Mouse (Mus musculus) forebrain, postnatal 0 days (tissue): Measurements from ENCODE around the gene Zfand2b. TPM values are rescaled to one million over a fixed set of nuclear protein-coding genes. Genes with fewer than 3 reads are reported as not detected.

ENCODE experiments used
- ATAC-seq: fragments of 200-750 bp; cut with Nextera tagmentation; 2 replicates; pipeline ENCODE4 v1.8.0; 2017; ENCODE audit warnings: mild to moderate bottlenecking, moderate library complexity
- DNase-seq: peaks from one replicate; pipeline ENCODE4 v3.0.0-alpha.2; 2015
- H3K27ac ChIP-seq: fragments of 300-500 bp; sonication (generic); 2 replicates; pipeline ENCODE4 v1.5.1; 2014; ENCODE audit warnings: low read depth, mild to moderate bottlenecking, antibody characterized with exemption, low read length, moderate library complexity, mixed read lengths
- H3K27me3 ChIP-seq: fragments of 300-500 bp; sonication (generic); 2 replicates; pipeline ENCODE4 v1.6.1; 2014; ENCODE audit warnings: mild to moderate bottlenecking, low read length, mixed read lengths; ENCODE audit not compliant: insufficient read depth
- H3K36me3 ChIP-seq: fragments of 300-500 bp; sonication (generic); 2 replicates; pipeline ENCODE4 v1.6.1; 2014; ENCODE audit warnings: mild to moderate bottlenecking, moderate library complexity; ENCODE audit not compliant: insufficient read depth
- H3K4me1 ChIP-seq: fragments of 300-500 bp; sonication (generic); 2 replicates; pipeline ENCODE4 v1.6.1; 2014; ENCODE audit warnings: antibody characterized with exemption; ENCODE audit not compliant: insufficient read depth
- H3K4me2 ChIP-seq: fragments of 300-500 bp; sonication (generic); 2 replicates; pipeline ENCODE4 v1.6.1; 2014; ENCODE audit warnings: low read depth, mild to moderate bottlenecking, moderate library complexity
- H3K4me3 ChIP-seq: fragments of 300-500 bp; sonication (generic); 2 replicates; pipeline ENCODE4 v1.5.1; 2014; ENCODE audit warnings: low read depth, low read length, mixed read lengths
- H3K9ac ChIP-seq: fragments of 300-500 bp; sonication (generic); 2 replicates; pipeline ENCODE4 v1.6.1; 2014; ENCODE audit warnings: mild to moderate bottlenecking
- H3K9me3 ChIP-seq: fragments of 300-500 bp; sonication (generic); 2 replicates; pipeline ENCODE4 v1.6.1; 2016; ENCODE audit warnings: low read length
- CTCF ChIP-seq: sonication (generic); IDR thresholded peaks from 2 replicates; pipeline ENCODE4 v1.5.1; 2016; ENCODE audit warnings: antibody characterized with exemption, control low read depth, low read depth
- WGBS: fragments of 180-500 bp; shearing (Covaris S2); extraction: QIAGEN DNeasy Blood & Tissue Kit; methylation state at CpG from one replicate; pipeline ENCODE4 v1.1.7; 2014; 5-methylcytosine and 5-hydroxymethylcytosine counted together
- microRNA-seq, 2 experiments: library from miRNA; unstranded; fragments of <30 nt; microRNA quantifications; one replicate each; pipeline ENCODE4; 2016
- polyA plus RNA-seq: library from polyadenylated mRNA; unstranded; fragments of >200 nt; fragmentation: Nextera tagmentation; extraction: Ambion mirVana; gene quantifications from 2 replicates; pipeline ENCODE4 v1.2.1, GENCODE M21; 2015
- total RNA-seq: library from RNA; depleted of rRNA; stranded (reverse); fragments of >200 nt; gene quantifications from 2 replicates; pipeline ENCODE4 v1.2.3, GENCODE M21; 2014; rRNA removed

Zfand2b gene
- total and polyA plus RNA-seq, 2 experiments from 2014 or later = 33.1 to 44.9 TPM

DNA sequence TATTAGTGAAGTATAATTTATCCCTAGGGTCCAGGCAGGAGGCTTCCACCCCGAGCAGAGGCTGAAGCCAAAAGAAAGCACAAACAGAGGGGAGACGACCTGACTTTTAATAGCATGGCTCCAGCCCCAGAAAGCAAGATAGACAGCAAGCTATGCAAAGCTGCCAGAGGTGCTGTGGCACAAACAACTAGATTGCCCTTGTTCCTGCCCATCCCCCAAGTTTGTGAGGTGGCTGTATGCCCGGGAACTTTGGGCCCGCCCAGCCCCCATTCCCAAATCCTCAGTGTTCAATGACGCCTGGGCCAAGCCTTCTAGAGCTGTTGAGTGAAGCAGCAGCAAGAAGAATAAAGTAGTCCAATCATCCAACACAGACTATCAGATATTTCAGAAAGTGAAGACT, 46.4 kb downstream of the Zfand2b start:
- DNase-seq = no peak
- no peak for ATAC-seq
- Histone ChIP-seq H3K36me3 (peaks cover 38% of the 10 kb centered on the region), H3K4me2 (no peak overlapping the region), H3K4me3 (no peak overlapping the region), H3K9ac (no peak overlapping the region), H3K4me1 (peaks cover 13% of the 10 kb centered on the region), H3K9me3 (no peaks in the 10 kb centered on the region), H3K27ac (no peak overlapping the region), H3K27me3 (peaks cover 3% of the 10 kb centered on the region; the same call in 1 of the 2 replicates)
- TF ChIP-seq CTCF = no peak
- WGBS = 61% methylated on average over 5 of the region's 5 CpGs

DNA sequence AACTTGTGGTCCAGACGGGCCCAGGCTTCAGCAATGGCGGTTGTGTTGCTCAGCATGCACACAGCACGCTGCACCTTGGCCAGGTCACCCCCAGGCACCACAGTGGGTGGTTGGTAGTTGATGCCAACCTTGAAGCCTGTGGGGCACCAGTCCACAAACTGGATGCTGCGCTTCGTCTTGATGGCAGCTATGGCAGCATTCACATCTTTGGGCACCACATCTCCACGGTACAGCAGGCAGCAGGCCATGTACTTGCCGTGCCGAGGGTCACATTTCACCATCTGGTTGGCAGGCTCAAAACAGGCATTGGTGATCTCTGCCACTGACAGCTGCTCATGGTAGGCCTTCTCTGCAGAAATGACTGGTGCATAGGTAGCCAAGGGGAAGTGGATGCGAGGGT, 47.3 kb downstream of the Zfand2b start:
- no peak for TF ChIP-seq CTCF
- H3K36me3 ChIP-seq = peaks cover 38% of the 10 kb centered on the region
- H3K9me3 ChIP-seq = no peaks in the 10 kb centered on the region
- H3K27me3 ChIP-seq = peaks cover 12% of the 10 kb centered on the region
- H3K4me2 ChIP-seq = no peak overlapping the region
- DNase-seq = no peak
- H3K4me3 ChIP-seq = no peak overlapping the region
- peaks cover 13% of the 10 kb centered on the region for H3K4me1 ChIP-seq
- ATAC-seq = no peak
- H3K9ac ChIP-seq = no peak overlapping the region
- H3K27ac ChIP-seq = no peak overlapping the region
- 90% methylated on average over 9 of the region's 9 CpGs for WGBS

DNA sequence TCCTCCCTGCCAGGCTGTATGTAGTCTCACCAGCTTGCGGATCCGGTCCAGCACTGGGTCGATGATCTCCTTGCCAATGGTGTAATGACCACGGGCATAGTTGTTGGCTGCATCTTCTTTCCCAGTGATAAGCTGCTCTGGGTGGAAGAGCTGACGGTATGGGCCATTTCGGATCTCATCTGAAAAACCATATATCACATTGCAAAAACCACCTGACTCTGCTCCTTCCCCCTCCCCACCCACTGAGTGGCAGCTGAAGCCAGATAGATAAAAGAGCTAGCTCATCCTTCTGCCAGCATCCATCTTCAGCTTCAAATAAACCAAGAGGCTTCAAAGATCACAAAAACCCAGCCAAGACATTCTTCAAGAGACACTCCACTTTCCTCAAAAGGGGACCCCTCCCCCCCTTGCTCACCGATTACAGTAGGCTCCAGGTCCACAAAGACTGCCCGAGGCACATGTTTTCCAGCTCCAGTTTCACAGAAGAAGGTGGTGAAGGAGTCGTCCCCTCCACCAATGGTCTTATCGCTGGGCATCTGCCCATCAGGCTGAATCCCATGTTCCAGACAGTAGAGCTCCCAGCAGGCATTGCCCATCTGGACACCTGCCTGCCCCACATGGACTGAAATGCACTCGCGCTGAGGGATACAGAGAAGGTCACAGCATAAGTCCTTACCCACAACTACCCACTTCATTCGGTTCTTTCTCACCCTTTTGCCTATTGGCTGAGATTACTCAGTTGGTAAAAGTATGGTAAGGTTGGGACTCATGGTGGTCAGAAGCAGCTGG, 48.5 kb downstream of the Zfand2b start:
- Histone ChIP-seq H3K9ac (no peak overlapping the region), H3K27ac (no peak overlapping the region), H3K4me2 (no peak overlapping the region), H3K4me3 (no peak overlapping the region), H3K9me3 (no peaks in the 10 kb centered on the region), H3K27me3 (peaks cover 20% of the 10 kb centered on the region), H3K4me1 (peaks cover 5% of the 10 kb centered on the region), H3K36me3 (peaks cover 36% of the 10 kb centered on the region)
- 82% methylated on average over 13 of the region's 13 CpGs for WGBS
- no peak for DNase-seq
- ATAC-seq = no peak
- TF ChIP-seq CTCF = no peak

DNA sequence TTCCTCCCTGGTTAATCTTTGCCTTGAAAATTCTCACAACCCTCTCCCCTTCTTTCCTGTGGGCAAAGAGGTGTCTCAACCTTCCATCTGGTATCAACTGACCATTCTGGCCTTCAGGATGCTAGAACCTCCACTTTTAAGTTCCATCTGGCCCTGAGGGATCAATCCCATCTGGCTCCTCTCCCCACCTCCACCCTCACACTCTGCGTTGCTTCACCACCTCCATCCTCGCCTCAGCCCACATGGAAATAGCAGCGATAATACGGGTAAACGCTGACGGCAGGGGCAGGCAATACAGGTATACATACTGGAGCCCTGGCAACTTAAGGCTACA, 49.4 kb downstream of the Zfand2b start:
- ATAC-seq = no peak
- H3K4me3 ChIP-seq = peak overlapping the region; percentile 56
- WGBS = 9% methylated on average over 6 of the region's 6 CpGs
- peaks cover 20% of the 10 kb centered on the region for H3K27me3 ChIP-seq
- peaks cover 4% of the 10 kb centered on the region for H3K4me1 ChIP-seq
- H3K36me3 ChIP-seq = peaks cover 30% of the 10 kb centered on the region
- no peak for TF ChIP-seq CTCF
- H3K4me2 ChIP-seq = peak overlapping the region; percentile 98
- peak overlapping the region; percentile 64; the same call in 1 of the 2 replicates for H3K9ac ChIP-seq
- DNase-seq = no peak
- no peaks in the 10 kb centered on the region for H3K9me3 ChIP-seq
- no peak overlapping the region for H3K27ac ChIP-seq

DNA sequence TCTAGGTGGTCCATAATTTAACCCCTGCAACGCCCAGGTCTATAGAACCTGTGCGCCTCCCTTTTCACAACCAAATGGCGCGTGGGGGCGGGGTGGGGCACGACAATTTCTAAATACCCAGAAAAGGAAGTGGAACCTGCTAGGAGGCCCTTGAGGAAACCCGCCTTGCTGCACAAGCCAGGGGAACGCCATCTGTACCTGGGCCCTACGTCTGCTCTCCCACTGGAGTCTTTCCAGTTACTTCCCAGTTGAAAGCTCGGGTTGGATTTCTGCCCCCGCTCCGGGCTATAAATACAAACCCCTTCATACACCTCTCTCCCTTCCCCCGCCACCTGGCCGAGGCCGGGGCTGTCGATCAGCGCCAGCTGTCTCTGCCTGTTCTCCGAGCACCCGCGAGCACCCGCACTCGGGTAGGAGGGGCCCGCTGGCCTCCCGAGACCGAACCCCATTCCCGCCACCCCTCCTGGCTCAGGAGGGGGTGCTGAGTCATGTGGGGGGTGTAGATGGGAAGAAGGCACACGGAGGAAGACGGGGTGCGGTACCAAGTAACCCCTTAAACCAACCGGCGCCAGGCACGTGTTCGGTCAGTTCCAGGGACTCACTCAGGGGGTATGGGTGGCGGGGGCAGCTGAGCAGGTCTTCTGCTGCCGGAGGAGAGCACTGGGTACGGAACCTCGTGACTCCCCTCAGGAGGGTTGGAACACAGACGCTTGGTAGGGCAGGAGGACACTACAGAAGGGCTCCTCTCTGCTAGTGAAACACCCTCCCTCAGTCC, 50.0 kb downstream of the Zfand2b start:
- peak; percentile 19 for ATAC-seq
- H3K4me1 ChIP-seq = peaks cover 4% of the 10 kb centered on the region
- DNase-seq = peak; percentile 46
- 3% methylated on average over 38 of the region's 38 CpGs for WGBS
- H3K9ac ChIP-seq = peak overlapping the region; percentile 64
- H3K9me3 ChIP-seq = no peaks in the 10 kb centered on the region
- H3K4me2 ChIP-seq = peak overlapping the region; percentile 98
- peaks cover 25% of the 10 kb centered on the region for H3K36me3 ChIP-seq
- no peak for TF ChIP-seq CTCF
- peak overlapping the region; percentile 56 for H3K4me3 ChIP-seq
- no peak overlapping the region for H3K27ac ChIP-seq
- H3K27me3 ChIP-seq = peaks cover 20% of the 10 kb centered on the region

DNA sequence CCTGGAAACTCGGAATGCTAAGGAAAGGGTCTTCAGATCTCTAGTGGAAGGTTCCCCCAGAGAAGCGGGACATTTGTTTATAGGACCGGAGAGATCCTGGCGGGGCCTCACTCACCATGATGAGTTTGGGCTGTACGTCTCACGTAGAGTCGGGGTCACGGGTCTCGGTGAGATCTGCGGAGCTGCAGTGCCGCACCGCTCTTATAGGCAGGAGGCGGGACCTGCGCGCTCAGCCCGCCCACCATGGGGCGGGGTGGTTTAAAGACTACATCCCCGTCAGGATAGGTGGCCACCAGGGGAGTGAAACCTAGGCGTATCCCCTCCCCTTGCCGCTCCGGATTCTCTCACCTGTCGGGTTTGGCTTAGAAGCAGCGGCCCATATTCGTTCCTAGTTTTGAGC, 50.6 kb downstream of the Zfand2b start:
- Histone ChIP-seq H3K9ac (peak overlapping the region; percentile 64), H3K27ac (no peak overlapping the region), H3K4me1 (peaks cover 4% of the 10 kb centered on the region), H3K9me3 (no peaks in the 10 kb centered on the region), H3K4me2 (peak overlapping the region; percentile 98), H3K36me3 (peaks cover 18% of the 10 kb centered on the region), H3K4me3 (peak overlapping the region; percentile 56), H3K27me3 (peaks cover 20% of the 10 kb centered on the region)
- ATAC-seq = peak; percentile 94
- TF ChIP-seq CTCF = peak; percentile 52
- DNase-seq = peak; percentile 89
- under 1% methylated on average over 24 of the region's 24 CpGs for WGBS

DNA sequence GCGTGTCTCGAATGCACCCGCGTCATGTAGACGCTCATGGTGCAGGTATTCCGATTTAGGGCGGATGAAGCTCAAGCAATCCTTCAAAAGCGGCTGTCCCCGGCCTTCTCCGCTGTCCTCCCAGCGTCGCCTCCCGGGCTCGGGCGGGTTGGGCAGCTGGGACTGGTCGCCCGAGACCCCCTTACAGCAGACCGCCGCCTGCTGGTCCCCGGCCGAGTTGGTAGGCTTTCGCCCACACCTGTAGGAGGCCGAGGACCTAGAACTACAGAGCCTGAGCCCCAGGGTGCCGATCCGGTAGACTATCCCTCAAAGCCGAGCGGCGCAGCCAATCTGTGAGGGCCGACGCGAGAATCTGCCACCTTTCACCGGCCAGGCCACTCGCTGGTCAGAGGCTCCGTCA, 51.1 kb downstream of the Zfand2b start, which contains the start of gene Tuba4a:
TSS of gene Tuba4a (minus strand) at position 335 of the 400 bp plus-strand sequence.
- TF ChIP-seq CTCF = no peak; the same call in 1 of the 2 replicates
- H3K27ac ChIP-seq = no peak within 1 kb of the TSS

More for the DNA sequence above, 51.1 kb downstream of the Zfand2b start, which contains the start of gene Tuba4a:
- Histone ChIP-seq H3K9me3 (no peaks in the 10 kb centered on the region), H3K9ac (peak within 1 kb of the TSS; percentile 64), H3K4me3 (peak within 1 kb of the TSS; percentile 56), H3K36me3 (peaks cover 14% of the 10 kb centered on the region), H3K4me2 (peak within 1 kb of the TSS; percentile 98), H3K27me3 (peaks cover 20% of the 10 kb centered on the region), H3K4me1 (peaks cover 4% of the 10 kb centered on the region)
- under 1% methylated on average over 34 of the region's 34 CpGs for WGBS
- peak; percentile 42 for ATAC-seq
- no peak for DNase-seq

Small RNA genes within 50 kb of the gene (microRNA-seq; reads per million reads assigned to microRNA genes)
- 0 reads per million in 2 experiments for gene Gm27943

Other genes with a start within 250 kb of the Zfand2b start
- gene Cfap65, start 233.0 kb upstream of the Zfand2b start, total RNA-seq = 2.1 and 3.4 TPM in 2 replicates
- gene Cfap65, start 233.0 kb upstream of the Zfand2b start, polyA plus RNA-seq = 0.52 and 1.1 TPM in 2 replicates
- 0.08 and 0.29 TPM in 2 replicates for gene Ihh, start 217.0 kb upstream of the Zfand2b start, total RNA-seq
- gene Ihh, start 217.0 kb upstream of the Zfand2b start, polyA plus RNA-seq = 0.11 and 0.19 TPM in 2 replicates
- 3.6 and 4.2 TPM in 2 replicates for gene Nhej1, start 43.4 kb upstream of the Zfand2b start, total RNA-seq
- 3.9 and 4.9 TPM in 2 replicates for gene Nhej1, start 43.4 kb upstream of the Zfand2b start, polyA plus RNA-seq
- gene Slc23a3, start 34.8 kb upstream of the Zfand2b start, total RNA-seq = not detected in 2 replicates
- not detected in 2 replicates for gene Slc23a3, start 34.8 kb upstream of the Zfand2b start, polyA plus RNA-seq
- gene Cnppd1, start 25.9 kb upstream of the Zfand2b start, total RNA-seq = 47.1 and 50.3 TPM in 2 replicates
- 57.3 and 58.3 TPM in 2 replicates for gene Cnppd1, start 25.9 kb upstream of the Zfand2b start, polyA plus RNA-seq
- 141 and 181 TPM in 2 replicates for gene Retreg2, start 25.9 kb upstream of the Zfand2b start, total RNA-seq
- gene Retreg2, start 25.9 kb upstream of the Zfand2b start, polyA plus RNA-seq = 108 and 121 TPM in 2 replicates
- gene Abcb6, start 11.7 kb downstream of the Zfand2b start, total RNA-seq = 40.7 and 42.5 TPM in 2 replicates
- 46.0 and 52.5 TPM in 2 replicates for gene Abcb6, start 11.7 kb downstream of the Zfand2b start, polyA plus RNA-seq
- 17.9 and 22.2 TPM in 2 replicates for gene Ankzf1, start 23.5 kb downstream of the Zfand2b start, total RNA-seq
- 12.5 and 13.5 TPM in 2 replicates for gene Ankzf1, start 23.5 kb downstream of the Zfand2b start, polyA plus RNA-seq
- gene Atg9a, start 23.6 kb downstream of the Zfand2b start, total RNA-seq = 53.2 and 76.1 TPM in 2 replicates
- gene Atg9a, start 23.6 kb downstream of the Zfand2b start, polyA plus RNA-seq = 47.2 and 57.9 TPM in 2 replicates
- 15.0 and 18.5 TPM in 2 replicates for gene Glb1l, start 42.2 kb downstream of the Zfand2b start, total RNA-seq
- gene Glb1l, start 42.2 kb downstream of the Zfand2b start, polyA plus RNA-seq = 10.3 and 12.4 TPM in 2 replicates
- 102 and 109 TPM in 2 replicates for gene Stk16, start 42.2 kb downstream of the Zfand2b start, total RNA-seq
- 95.6 and 102 TPM in 2 replicates for gene Stk16, start 42.2 kb downstream of the Zfand2b start, polyA plus RNA-seq
- gene Tuba4a, start 51.2 kb downstream of the Zfand2b start, total RNA-seq = 54.8 and 58.5 TPM in 2 replicates
- 76.9 and 87.1 TPM in 2 replicates for gene Tuba4a, start 51.2 kb downstream of the Zfand2b start, polyA plus RNA-seq
- gene A630095N17Rik, start 63.5 kb downstream of the Zfand2b start, total RNA-seq = 0.46 TPM in 1 of 2 replicates, not detected in the other
- gene A630095N17Rik, start 63.5 kb downstream of the Zfand2b start, polyA plus RNA-seq = 0.34 TPM in 1 of 2 replicates, not detected in the other
- 32.2 and 39.7 TPM in 2 replicates for gene Dnajb2, start 67.8 kb downstream of the Zfand2b start, total RNA-seq
- 37.4 and 47.0 TPM in 2 replicates for gene Dnajb2, start 67.8 kb downstream of the Zfand2b start, polyA plus RNA-seq
- gene Ptprn, start 95.9 kb downstream of the Zfand2b start, total RNA-seq = 58.2 and 68.7 TPM in 2 replicates
- 21.5 and 31.5 TPM in 2 replicates for gene Ptprn, start 95.9 kb downstream of the Zfand2b start, polyA plus RNA-seq
- gene Resp18, start 109.8 kb downstream of the Zfand2b start, total RNA-seq = 136 and 170 TPM in 2 replicates
- 123 and 186 TPM in 2 replicates for gene Resp18, start 109.8 kb downstream of the Zfand2b start, polyA plus RNA-seq
- 135 and 164 TPM in 2 replicates for gene Dnpep, start 149.3 kb downstream of the Zfand2b start, total RNA-seq
- gene Dnpep, start 149.3 kb downstream of the Zfand2b start, polyA plus RNA-seq = 140 and 156 TPM in 2 replicates
- 1.0 and 1.4 TPM in 2 replicates for gene Des, start 191.7 kb downstream of the Zfand2b start, total RNA-seq
- 1.2 TPM in 2 replicates for gene Des, start 191.7 kb downstream of the Zfand2b start, polyA plus RNA-seq
- 44.4 and 56.3 TPM in 2 replicates for gene Speg, start 206.7 kb downstream of the Zfand2b start, total RNA-seq
- 17.8 and 20.6 TPM in 2 replicates for gene Speg, start 206.7 kb downstream of the Zfand2b start, polyA plus RNA-seq